Mouse (Mus musculus): ENCODE measurements at regions not wholly inside any gene's neighbourhood (a gene's known extent, or its start where the extent isn't known, plus 50 kb on each side); places are given as distances from the start of the nearest gene placed in this dataset.
A peak's percentile ranks its signal among the peaks of the same experiment; 100 is the strongest.

DNA sequence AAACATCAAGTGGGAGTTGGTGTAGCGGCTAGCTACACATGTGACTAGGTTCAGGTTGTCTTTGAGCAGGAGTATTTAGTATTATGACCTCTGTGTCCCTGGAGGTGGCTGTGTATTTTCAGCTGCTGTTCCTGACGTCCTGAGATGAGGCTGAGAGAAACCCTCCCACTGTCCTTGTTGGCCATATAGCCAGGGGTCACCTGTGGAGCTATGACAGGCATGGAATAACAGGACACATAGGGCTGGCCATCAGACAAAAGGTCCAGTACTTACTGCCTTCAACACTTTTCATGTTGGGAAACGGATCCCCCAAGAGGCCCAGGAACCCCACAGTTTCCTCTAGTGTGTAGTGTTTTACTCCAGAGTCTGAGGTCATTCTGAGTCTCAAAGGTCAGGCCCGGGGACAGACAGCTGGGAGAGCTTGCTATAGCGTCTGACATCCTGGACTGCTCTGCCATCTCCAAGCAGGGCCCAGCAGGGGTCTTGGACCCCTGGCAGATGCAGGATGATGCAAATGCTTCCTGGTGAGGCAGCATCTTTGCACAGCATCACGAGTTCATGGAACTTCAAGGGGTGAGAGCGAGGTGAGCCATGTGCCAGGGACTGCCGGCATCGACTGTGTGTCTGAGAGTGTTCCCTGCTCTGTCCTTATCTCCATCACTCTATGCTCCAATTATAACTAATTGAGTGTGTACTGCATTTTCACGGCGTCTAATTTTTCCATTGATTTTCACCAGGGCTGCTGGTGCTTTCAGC, 60.6 kb upstream of the Slco4a1 start:
- no peaks in the 10 kb centered on the region for H3K36me3 ChIP-seq (ENCODE audit: insufficient read depth)
- no peak overlapping the region for H3K9ac ChIP-seq
- no peaks in the 10 kb centered on the region for H3K9me3 ChIP-seq (ENCODE audit: low read depth, low read length)
- no peak overlapping the region for H3K4me3 ChIP-seq (ENCODE audit: low read depth, low read length)
- no peak overlapping the region for H3K27ac ChIP-seq (ENCODE audit: low read depth)
- 40% methylated on average over 11 of the region's 11 CpGs for WGBS
- no peak for ATAC-seq (ENCODE audit: insufficient read depth)
- no peak for TF ChIP-seq CTCF (IDR thresholded peaks at IDR 0.05; ENCODE audit: low read depth)
- DNase-seq: no peak
- no peak overlapping the region for H3K4me2 ChIP-seq
- no peaks in the 10 kb centered on the region for H3K4me1 ChIP-seq (ENCODE audit: insufficient read depth)
- H3K27me3 ChIP-seq (ENCODE audit: insufficient read depth, low read length): no peaks in the 10 kb centered on the region

DNA sequence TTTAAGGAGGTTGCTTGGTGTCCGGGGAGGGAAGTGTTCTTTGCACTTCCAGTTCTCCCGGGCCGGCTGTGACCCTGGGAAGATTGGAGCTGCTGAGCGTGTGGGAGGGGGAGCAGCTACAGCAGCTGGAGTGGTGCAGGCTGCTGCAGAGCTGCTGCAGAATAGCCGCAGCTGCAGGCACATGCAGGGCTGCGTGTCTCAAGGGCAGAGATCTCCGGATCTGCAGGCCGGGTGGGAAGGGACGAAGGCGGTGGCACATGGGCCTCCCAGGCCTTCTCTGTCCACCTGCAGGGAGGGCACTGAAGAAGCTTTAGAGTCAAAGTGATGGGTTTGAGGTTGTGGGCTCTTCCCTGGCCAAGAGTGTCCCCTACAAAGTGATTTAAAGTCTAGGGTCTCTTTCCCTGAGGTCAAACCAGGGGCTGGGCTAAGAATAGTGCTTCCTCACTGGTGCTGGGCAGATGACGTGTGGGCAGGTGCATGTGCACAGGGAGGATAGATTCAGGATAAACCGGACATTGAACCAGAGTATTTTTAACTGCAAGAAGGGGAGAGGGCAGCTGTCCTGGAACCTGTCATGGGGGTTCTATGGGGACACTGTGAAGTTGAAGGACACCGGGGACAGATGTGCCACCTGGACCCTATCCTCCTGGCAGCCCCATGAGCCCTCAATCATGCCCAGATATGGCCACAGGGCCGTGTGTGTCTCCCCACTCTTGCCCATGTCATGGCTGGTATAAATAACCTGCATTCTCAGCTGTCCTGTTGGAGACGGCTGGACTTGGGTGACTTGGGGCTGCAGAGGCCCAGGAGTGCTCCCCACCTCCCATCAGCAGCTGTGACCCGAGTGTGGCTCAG, 58.6 kb upstream of the Gata5 start:
- Histone ChIP-seq H3K4me2 (no peak overlapping the region), H3K4me1 (ENCODE audit: insufficient read depth) (no peaks in the 10 kb centered on the region), H3K9ac (no peak overlapping the region), H3K4me3 (ENCODE audit: low read depth, low read length) (no peak overlapping the region), H3K36me3 (ENCODE audit: insufficient read depth) (no peaks in the 10 kb centered on the region), H3K27me3 (ENCODE audit: insufficient read depth, low read length) (peaks cover 16% of the 10 kb centered on the region; the same call in 1 of the 2 replicates), H3K9me3 (ENCODE audit: low read depth, low read length) (no peaks in the 10 kb centered on the region), H3K27ac (ENCODE audit: low read depth) (no peak overlapping the region)
- no peak for TF ChIP-seq CTCF (IDR thresholded peaks at IDR 0.05; ENCODE audit: low read depth)
- no peak for DNase-seq
- ATAC-seq (ENCODE audit: insufficient read depth): no peak
- WGBS: 52% methylated on average over 16 of the region's 16 CpGs

DNA sequence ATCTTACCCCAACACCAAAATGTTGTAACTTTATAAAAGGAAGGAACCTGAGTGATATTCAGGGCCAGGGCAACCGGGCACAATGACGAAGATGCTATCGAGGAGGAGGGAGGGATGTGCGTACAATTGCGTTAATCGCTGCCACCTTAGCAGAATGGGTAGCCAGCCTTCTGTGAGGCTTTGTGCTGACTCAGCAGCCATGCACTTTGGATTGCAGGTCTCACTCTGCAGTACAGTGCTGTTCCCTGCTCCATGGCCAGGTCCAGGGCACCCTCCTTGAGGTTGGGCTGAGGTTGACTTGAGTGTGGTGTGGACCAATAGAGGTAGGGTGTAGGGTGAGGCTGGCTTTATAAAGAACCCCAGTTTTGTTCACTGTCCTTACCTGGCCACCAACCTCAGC, 57.8 kb upstream of the Gata5 start:
- Histone ChIP-seq H3K9ac (no peak overlapping the region), H3K9me3 (ENCODE audit: low read depth, low read length) (no peaks in the 10 kb centered on the region), H3K4me3 (ENCODE audit: low read depth, low read length) (no peak overlapping the region), H3K27me3 (ENCODE audit: insufficient read depth, low read length) (peaks cover 19% of the 10 kb centered on the region; the same call in 1 of the 2 replicates), H3K4me1 (ENCODE audit: insufficient read depth) (no peaks in the 10 kb centered on the region), H3K36me3 (ENCODE audit: insufficient read depth) (no peaks in the 10 kb centered on the region), H3K4me2 (no peak overlapping the region), H3K27ac (ENCODE audit: low read depth) (no peak overlapping the region)
- ATAC-seq (ENCODE audit: insufficient read depth): no peak
- DNase-seq: no peak
- WGBS: 88% methylated on average over 6 of the region's 6 CpGs
- TF ChIP-seq CTCF (IDR thresholded peaks at IDR 0.05; ENCODE audit: low read depth): no peak

DNA sequence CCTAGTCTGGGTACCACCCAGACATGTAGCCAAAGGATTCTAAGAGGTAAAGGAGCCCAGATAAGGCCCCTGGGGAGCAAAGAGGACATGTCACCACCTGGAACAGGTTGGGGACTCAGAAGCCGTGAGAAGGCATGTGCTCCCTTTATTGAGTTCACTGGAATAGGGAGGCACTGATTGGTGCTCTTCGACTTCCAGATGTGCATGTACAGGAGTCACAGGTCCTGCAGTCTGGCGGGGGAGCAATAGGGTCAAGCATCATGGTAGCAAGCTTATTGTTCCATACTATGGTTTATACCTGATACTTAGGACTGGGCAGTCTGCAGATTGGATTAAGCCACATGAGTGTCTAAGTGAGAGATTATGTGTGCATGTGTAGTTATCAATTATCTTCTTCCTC, 56.9 kb upstream of the Gata5 start:
- Histone ChIP-seq H3K27me3 (ENCODE audit: insufficient read depth, low read length) (peaks cover 29% of the 10 kb centered on the region; the same call in 1 of the 2 replicates), H3K36me3 (ENCODE audit: insufficient read depth) (no peaks in the 10 kb centered on the region), H3K9ac (no peak overlapping the region), H3K4me2 (no peak overlapping the region), H3K27ac (ENCODE audit: low read depth) (no peak overlapping the region), H3K4me1 (ENCODE audit: insufficient read depth) (no peaks in the 10 kb centered on the region), H3K4me3 (ENCODE audit: low read depth, low read length) (no peak overlapping the region), H3K9me3 (ENCODE audit: low read depth, low read length) (no peaks in the 10 kb centered on the region)
- no peak for TF ChIP-seq CTCF (IDR thresholded peaks at IDR 0.05; ENCODE audit: low read depth)
- ATAC-seq (ENCODE audit: insufficient read depth): no peak
- no peak for DNase-seq
- whole genome bisulfite sequencing: 68% methylated on average over 3 of the region's 3 CpGs

DNA sequence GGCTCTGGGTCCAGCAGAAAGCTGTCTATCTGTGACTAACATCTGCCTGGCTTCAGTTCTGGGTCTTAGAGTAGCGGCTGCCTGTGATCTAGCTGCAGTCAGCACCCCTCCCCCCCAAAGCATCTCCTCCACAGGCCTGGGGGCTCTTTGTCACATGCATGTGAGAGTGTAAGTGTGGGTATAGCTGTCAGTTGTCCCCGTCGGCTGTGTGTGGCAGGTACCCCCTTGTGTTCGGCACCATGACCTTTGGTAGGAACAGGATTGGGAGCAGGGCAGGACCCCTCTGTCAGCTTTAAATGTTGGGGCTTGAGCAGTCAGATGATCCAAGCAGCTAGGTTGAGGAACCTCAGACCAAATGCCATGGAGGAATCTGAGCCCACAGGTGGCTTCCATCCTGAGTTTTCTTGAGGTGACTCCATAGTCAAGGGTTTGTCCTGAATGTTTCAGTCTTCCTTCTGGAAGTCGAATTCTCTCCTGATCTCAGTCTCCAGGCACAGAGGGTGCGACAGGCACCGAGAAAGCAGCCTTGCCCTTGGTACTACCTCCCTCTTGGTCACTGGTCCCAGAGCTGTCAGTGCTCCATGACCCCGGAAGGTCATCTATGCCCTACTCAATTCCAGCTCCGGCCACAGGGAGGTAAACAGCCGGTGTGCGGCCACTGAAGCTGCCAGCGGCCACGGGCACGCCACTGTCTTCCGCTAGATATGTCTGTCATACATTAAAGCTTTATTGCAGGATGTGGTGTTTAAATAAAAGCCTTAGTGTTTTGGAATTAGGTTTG, 55.9 kb upstream of the Gata5 start:
- H3K4me1 ChIP-seq (ENCODE audit: insufficient read depth): no peaks in the 10 kb centered on the region
- peaks cover 36% of the 10 kb centered on the region for H3K27me3 ChIP-seq (ENCODE audit: insufficient read depth, low read length)
- no peaks in the 10 kb centered on the region for H3K36me3 ChIP-seq (ENCODE audit: insufficient read depth)
- ATAC-seq (ENCODE audit: insufficient read depth) (no peak), DNase-seq (no peak)
- no peaks in the 10 kb centered on the region for H3K9me3 ChIP-seq (ENCODE audit: low read depth, low read length)
- H3K9ac ChIP-seq: no peak overlapping the region
- H3K4me2 ChIP-seq: peak overlapping the region; percentile 23; the same call in 1 of the 2 replicates
- H3K27ac ChIP-seq (ENCODE audit: low read depth): no peak overlapping the region
- no peak for TF ChIP-seq CTCF (IDR thresholded peaks at IDR 0.05; ENCODE audit: low read depth)
- 46% methylated on average over 15 of the region's 15 CpGs for WGBS
- no peak overlapping the region; the same call in 1 of the 2 replicates for H3K4me3 ChIP-seq (ENCODE audit: low read depth, low read length)

DNA sequence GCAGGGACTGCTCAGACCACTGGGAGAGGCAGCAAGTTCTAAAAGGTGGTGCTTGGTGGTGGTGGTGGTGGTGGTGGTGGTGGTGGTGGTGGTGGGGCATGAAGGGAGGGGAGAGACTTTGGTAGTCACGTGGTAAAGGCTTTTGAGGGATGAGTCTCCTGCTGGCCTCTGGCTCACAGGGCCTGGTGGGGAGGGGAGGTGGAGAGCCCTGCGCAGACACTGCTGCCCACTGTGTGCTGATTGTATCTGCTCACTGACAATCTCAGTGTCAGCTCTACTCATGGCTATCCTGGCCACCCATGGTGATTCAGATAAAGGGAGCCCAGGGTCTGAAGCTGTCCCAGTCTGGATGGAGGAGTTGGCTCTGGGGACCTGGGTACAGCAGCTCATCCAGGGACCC, 55.0 kb upstream of the Gata5 start:
- Histone ChIP-seq H3K4me3 (ENCODE audit: low read depth, low read length) (no peak overlapping the region), H3K9me3 (ENCODE audit: low read depth, low read length) (no peaks in the 10 kb centered on the region), H3K4me2 (peak overlapping the region; percentile 8; the same call in 1 of the 2 replicates), H3K36me3 (ENCODE audit: insufficient read depth) (no peaks in the 10 kb centered on the region), H3K4me1 (ENCODE audit: insufficient read depth) (no peaks in the 10 kb centered on the region), H3K9ac (no peak overlapping the region), H3K27me3 (ENCODE audit: insufficient read depth, low read length) (peaks cover 45% of the 10 kb centered on the region), H3K27ac (ENCODE audit: low read depth) (no peak overlapping the region)
- 27% methylated on average over 2 of the region's 2 CpGs for WGBS
- no peak for TF ChIP-seq CTCF (IDR thresholded peaks at IDR 0.05; ENCODE audit: low read depth)
- ATAC-seq (ENCODE audit: insufficient read depth) (no peak), DNase-seq (no peak)

All from lung, embryonic 14.5 days (tissue).